Mouse (Mus musculus): ENCODE data around the gene Mob3c.

Gene Mob3c

DNA sequence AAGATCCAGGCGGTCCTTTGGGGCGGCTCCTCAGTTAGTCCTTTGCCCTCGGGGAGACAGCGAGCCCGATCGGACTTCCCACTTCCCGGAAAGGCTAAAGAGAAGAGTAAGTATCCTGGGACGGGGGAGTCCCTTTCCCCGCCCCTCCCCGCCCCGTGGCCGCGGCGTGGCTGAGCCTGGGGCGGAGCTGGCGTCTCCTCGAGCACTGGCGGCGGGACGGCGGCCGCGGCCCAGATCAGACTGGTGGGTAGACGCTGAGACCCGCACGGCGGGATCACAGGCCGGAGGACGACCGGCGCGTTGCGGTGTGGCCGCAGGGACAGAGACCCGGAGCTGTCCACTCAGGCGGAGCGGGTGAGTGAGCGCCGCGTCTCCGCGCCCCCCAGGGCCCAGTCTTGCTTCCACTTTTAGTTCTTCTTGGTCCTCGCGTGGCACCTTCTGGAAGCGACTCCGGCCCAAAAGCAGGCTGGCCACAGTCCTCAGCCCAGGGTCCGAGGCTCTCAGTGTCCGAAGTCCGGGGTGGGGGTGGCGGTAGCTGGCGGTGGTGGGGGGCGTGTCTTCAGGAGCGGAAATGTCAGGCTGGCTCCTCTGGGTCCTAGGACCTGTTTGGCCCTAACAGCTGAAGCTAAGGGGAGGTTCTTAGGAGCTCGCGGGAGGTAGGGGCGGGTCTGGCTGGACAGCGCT is at the start of gene Mob3c:
Gene Mob3c (plus strand): TSS at position 205 of the 684 bp plus-strand sequence.
- DNase-seq (ENCODE audit: extremely low read depth, low read depth, low spot score): no peak

DNA sequence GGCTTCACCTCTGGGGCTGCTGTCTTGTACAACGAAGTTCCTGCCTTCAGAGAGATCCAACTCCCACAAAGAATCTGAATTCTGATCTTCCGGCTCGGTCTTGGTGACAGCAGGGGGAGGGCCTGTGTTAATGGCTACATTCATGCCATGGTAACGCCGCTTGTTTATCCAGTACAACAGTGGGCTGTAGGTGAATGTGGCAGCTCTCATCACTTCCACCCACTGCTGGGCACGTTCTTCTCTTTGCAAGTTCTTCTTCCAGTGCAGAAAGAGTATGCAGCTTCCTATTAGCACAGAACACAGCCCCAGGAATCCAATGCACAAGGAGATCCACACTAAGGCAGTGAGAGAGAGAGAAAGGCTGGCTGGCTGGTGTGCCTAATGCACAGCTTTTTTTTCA is 47.6 kb upstream of the Mob3c start:
- DNase-seq (ENCODE audit: extremely low read depth, low read depth, low spot score): no peak

GRCm38 (mm10) chr4:115780918-115781317 is 47.0 kb upstream of the Mob3c start, which contains the start of gene Tex38:
Gene Tex38 (minus strand): TSS chr4:115781018.
- no peak for DNase-seq (ENCODE audit: extremely low read depth, low read depth, low spot score)

DNA sequence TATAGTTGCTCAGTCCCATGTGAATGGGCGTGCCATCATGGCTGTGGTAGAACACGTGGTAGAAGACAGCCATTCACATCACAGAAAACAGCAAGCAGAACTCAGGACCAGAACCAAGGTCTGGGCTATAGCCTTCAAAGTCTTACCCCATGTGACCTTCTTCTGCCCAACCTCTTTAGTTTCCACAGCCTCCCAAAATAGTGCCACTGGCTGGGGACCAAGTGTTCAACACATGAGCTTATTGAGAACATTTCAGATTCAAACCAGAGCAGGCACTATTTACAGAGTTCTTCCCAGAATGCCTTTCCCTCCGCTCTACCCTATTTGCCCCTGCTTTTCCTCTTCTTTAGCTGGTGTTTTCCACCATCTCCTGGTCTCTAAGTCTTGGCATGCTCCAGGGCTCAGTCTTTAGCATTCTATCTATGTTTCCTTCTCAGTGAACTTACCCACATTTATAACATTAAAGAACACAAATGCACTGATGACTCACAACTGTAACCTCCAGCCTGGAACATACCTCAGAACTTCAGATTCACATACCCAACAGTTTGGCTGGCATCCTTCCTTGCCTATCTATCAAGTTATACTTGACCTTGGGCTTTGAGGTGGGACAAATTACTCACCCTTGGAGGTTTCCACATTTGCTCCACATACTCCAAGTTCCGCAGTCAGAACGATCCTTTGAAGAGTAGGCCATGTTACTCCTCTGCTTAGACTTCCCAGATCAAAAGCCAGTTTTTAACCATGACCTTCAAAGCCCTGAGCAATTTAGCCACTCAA is 45.7 kb upstream of the Mob3c start:
- no peak for DNase-seq (ENCODE audit: extremely low read depth, low read depth, low spot score)

DNA sequence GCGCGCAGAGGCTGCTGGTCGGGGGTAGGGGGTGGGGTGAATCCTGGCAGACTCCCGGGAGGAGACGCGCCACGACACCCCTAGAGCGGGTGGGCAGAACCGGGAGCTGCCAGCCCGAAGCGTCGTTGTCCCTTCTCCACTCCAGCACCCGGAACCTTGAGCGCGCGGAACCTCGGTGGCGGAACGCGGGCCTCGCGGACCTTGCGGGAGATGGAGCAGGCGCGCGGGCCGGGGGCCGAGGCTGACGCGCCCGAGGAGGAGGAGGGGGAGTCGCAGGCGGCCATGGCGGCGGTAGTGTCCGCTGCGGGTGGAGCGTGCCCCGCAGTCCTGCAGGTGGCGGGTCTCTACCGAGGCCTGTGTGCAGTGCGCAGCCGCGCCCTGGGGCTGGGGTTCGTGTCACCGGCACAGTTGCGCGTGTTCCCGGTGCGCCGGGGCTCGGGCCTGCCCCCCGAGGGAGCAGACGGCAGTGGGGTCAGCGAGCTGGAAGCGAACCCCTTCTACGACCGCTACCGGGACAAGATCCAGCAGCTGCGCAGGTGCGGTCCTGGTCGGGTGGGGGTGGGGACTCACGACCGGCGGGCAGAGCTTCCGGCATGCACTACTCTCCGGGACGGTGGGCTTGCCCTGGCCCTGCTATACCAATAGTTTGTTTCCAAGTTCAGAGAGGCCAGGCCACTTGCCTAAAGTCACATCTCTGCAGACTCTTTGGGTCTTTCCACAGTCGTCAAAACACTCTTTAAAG is 43.0 kb upstream of the Mob3c start, which contains the start of gene Atpaf1:
Gene Atpaf1 (plus strand): TSS at position 44 of the 742 bp plus-strand sequence.
- DNase-seq (ENCODE audit: extremely low read depth, low read depth, low spot score): no peak

DNA sequence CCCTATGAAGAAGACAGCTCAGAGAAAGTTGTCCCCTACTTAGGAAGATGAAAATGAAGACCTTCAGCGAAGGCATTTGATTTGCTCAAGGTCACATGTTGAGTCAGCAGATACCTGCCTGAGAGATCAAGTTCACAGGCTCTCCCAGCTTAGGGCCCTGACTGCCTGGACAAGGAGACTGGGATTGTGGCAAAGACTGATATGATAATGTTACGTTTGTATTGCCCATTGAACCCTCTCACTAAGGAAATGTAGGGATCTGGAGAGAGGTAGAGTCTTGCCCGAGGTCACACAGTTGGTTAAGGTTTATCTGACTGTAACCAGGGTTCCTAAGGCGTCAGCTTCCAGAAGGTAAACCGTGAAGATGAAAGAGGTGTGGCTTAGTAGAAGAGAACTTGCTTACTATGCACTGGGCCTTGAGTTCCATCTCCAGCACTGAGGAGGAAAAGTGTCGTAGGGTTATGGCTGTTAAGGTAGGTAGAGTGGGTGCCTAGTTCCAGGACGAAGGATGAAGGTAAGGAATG is 42.3 kb upstream of the Mob3c start:
- no peak for DNase-seq (ENCODE audit: extremely low read depth, low read depth, low spot score)

GRCm38 (mm10) chr4:115790864-115791263 is 37.0 kb upstream of the Mob3c start:
- DNase-seq (ENCODE audit: extremely low read depth, low read depth, low spot score): peak; percentile 5

DNA sequence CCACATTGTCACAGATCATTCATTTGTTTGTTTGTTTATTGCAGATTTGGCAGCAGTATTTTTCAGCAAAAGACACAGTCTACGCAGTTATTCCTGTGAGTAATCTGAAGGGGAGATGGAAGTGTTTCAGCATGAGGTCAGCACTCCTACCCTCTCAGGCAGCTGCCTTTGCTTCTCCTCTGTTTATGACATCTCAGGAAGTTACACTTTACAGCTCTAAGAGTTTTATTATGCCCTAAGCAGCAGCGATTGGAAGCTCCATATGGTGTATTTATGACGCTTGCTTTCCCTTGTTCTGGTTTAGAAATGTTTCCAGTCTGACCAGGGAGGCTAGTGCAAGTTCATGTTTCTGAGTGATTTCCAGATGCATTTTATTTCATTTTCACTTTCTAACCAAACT is 32.5 kb upstream of the Mob3c start:
- no peak for DNase-seq (ENCODE audit: extremely low read depth, low read depth, low spot score)

- no peak for DNase-seq (ENCODE audit: extremely low read depth, low read depth, low spot score)
Measured at GRCm38 (mm10) chr4:115799981-115800380, 27.9 kb upstream of the Mob3c start.

DNA sequence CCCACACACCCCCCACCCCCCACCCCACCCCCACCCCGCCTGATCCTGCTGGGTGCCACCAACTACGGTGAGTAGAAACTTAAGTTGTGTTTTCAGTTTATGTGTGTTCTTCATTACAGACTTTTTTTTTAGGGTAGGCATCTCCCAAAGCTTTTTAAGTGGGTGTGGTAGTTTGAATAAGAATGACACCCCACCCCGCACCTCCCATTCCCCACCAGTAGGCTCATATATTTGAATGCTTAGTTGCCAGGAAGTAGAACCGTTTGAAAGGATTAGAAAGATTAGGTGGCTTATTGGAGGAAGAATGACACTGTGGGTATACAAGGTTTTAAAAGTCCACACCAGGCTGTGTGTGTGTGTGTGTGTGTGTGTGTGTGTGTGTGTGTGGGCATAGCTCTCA is 15.6 kb upstream of the Mob3c start:
- no peak for DNase-seq (ENCODE audit: extremely low read depth, low read depth, low spot score)

GRCm38 (mm10) chr4:115815606-115816005 is 12.3 kb upstream of the Mob3c start:
- no peak for DNase-seq (ENCODE audit: extremely low read depth, low read depth, low spot score)

GRCm38 (mm10) chr4:115820199-115820598 is 7.7 kb upstream of the Mob3c start:
- no peak for DNase-seq (ENCODE audit: extremely low read depth, low read depth, low spot score)

- no peak for DNase-seq (ENCODE audit: extremely low read depth, low read depth, low spot score)
Measured at GRCm38 (mm10) chr4:115820944-115821343, 6.9 kb upstream of the Mob3c start.

DNA sequence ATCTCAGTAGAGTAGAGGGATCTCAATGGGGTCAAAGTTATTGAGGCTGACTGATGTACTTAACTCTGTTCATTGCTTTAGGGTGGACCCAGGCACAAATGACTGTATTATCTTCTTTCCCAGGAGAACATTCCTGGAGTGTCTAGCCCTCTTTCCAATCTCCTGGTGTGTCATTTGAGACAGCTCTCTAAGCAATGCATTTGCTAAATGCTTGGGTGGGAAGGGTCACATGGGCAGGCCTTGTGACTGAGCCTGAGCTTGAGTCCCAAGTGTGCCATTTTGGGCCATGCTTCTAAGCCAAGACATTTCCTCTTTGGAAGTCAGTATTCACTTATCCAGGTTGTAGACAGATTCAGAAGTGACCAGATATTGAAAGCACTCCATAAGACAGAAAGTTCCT is 6.5 kb upstream of the Mob3c start:
- DNase-seq (ENCODE audit: extremely low read depth, low read depth, low spot score): no peak

GRCm38 (mm10) chr4:115821928-115822327 is 6.0 kb upstream of the Mob3c start:
- DNase-seq (ENCODE audit: extremely low read depth, low read depth, low spot score): no peak

DNA sequence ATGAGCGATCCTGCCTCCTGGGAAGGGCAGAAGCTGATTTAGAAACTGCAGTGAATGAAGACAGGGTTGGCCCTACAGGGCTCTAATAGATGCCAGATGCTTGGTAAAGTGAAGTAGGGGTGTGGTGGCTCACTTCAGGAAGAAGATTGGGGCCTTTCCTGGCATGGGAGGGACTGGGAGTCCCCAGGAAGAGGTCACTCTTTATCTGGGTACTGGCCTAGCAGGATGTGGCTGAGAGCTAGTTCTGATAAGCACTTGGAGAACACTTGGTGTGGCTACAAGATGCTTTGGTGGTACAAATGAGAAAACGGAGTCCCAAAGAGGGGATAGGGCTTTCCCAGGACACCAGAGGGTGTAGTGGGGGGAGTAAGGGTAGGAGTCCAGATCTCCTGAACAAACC is 3.7 kb upstream of the Mob3c start:
- no peak for DNase-seq (ENCODE audit: extremely low read depth, low read depth, low spot score)

DNA sequence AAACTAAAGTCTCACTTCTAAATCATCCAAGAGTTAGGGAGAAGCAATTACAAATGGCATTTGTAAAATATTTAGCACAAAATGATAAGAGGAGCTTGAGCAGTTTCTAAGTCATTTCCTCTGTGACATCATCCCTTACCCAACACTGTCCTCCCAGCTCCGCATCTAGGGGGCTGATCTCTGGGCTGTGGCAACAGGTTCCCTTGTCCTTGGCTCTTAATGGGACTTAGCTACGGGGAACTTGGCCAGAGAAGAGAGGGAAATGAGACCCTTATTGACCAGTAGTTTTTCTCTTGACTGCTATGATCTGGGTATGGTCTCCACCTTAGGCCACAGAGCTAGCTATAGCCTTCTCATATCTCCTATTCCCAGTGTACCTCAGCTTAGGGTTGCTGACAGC is 2.6 kb upstream of the Mob3c start:
- DNase-seq (ENCODE audit: extremely low read depth, low read depth, low spot score): no peak

DNA sequence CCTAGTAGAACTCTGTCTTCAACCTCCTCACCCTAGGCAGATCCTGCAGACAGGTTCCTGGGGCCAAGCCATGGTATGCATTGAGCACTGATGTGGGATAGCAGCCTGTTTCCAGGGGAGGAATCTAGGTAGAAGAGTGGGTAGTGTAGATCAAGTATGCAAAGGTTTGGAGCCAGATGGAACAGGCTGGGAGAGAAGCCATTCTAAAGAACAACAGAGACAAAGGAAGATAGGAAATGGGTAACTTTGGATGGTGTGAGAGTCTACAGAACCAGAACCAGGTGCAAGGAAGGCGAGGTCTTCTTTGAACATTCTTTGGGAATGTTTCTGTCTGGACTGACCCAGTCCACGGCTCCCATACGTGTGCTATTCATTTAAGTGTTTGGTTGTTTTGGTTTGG is 826 bp upstream of the Mob3c start:
- DNase-seq (ENCODE audit: extremely low read depth, low read depth, low spot score): no peak

- no peak for DNase-seq (ENCODE audit: extremely low read depth, low read depth, low spot score)
Measured at GRCm38 (mm10) chr4:115827535-115827887, 381 bp upstream of the Mob3c start.

DNA sequence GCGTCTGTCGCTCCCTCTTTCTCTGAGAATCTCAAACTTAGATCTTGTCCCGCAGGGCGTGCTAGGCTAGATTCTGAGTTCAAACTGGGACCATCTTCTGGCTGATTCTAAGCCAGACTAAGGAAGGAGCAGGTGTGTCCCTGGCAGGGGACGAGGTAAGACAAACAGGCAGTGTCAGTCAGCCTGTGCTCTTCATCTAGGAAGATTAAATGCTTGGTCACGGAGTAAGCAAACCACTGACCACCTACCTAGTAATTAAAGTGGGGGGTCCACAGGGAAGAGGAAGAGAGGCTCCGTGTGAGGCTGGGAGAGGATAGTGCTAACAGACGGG is 645 bp downstream of the Mob3c start:
- DNase-seq (ENCODE audit: extremely low read depth, low read depth, low spot score): no peak

GRCm38 (mm10) chr4:115830491-115830890 is 2.6 kb downstream of the Mob3c start:
- no peak for DNase-seq (ENCODE audit: extremely low read depth, low read depth, low spot score)

GRCm38 (mm10) chr4:115831221-115831620 is 3.3 kb downstream of the Mob3c start:
- DNase-seq (ENCODE audit: extremely low read depth, low read depth, low spot score): no peak
